ENCODE assay signal across 20 mouse cellular contexts in genomic region chr1:159865696-159866095, GRCm38 (mm10).
DNase-seq lines count a peak whose midpoint lies in the region; ATAC-seq lines count a peak whose summit lies in the region.
"Had no signal": no experiment of that assay in that cellular context is flagged by ENCODE, and none has a peak within 500 bp of the region (broad histone marks: within the 10 kb centered on the region; RNA-seq: fewer than 3 reads in every experiment).

No protein-coding gene starts in this region.

- H3K4me3 ChIP-seq in hindbrain, embryonic 11.5 days (ENCODE audit: low read depth, low read length) = no peak overlapping the region
- no peak overlapping the region for H3K4me3 ChIP-seq in hindbrain, embryonic 16.5 days (ENCODE audit: low read length)
- H3K4me3 ChIP-seq: heart, adult 2 months; kidney, embryonic 15.5 days; limb, embryonic 15.5 days had no signal

- H3K4me1 ChIP-seq in hindbrain, embryonic 11.5 days (replicated peaks; ENCODE audit: control insufficient read depth, insufficient read depth, low read length) = no peaks in the 10 kb centered on the region
- no peaks in the 10 kb centered on the region for H3K4me1 ChIP-seq in hindbrain, embryonic 16.5 days (ENCODE audit: control insufficient read depth, insufficient read depth, low read depth, low read length)
- H3K4me1 ChIP-seq: kidney, embryonic 15.5 days; limb, embryonic 15.5 days had no signal

- H3K9me3 ChIP-seq in hindbrain, embryonic 11.5 days (ENCODE audit: control insufficient read depth, low read length) = no peaks in the 10 kb centered on the region
- no peaks in the 10 kb centered on the region for H3K9me3 ChIP-seq in hindbrain, embryonic 16.5 days (ENCODE audit: control insufficient read depth, low read length)
- H3K9me3 ChIP-seq: kidney, embryonic 15.5 days; limb, embryonic 15.5 days had no signal

- no peak overlapping the region for H3K27ac ChIP-seq in hindbrain, embryonic 11.5 days (ENCODE audit: low read depth, low read length)
- H3K27ac ChIP-seq in hindbrain, embryonic 16.5 days (ENCODE audit: low read depth, low read length) = no peak overlapping the region
- H3K27ac ChIP-seq: heart, adult 2 months; kidney, embryonic 15.5 days; limb, embryonic 15.5 days; liver, embryonic 14.5 days had no signal

- ATAC-seq in hindbrain, embryonic 11.5 days (ENCODE audit: low FRiP score) = no peak
- ATAC-seq in hindbrain, embryonic 16.5 days = no peak
- ATAC-seq: intestine, postnatal 0 days had no signal

- no peaks in the 10 kb centered on the region; the same call in 1 of the 2 replicates for H3K27me3 ChIP-seq in hindbrain, embryonic 11.5 days (ENCODE audit: control insufficient read depth, insufficient read depth, low read length)
- H3K27me3 ChIP-seq in hindbrain, embryonic 16.5 days (replicated peaks; ENCODE audit: control insufficient read depth, insufficient read depth, low read length) = no peaks in the 10 kb centered on the region
- H3K27me3 ChIP-seq: kidney, embryonic 15.5 days; limb, embryonic 15.5 days had no signal

- no peak overlapping the region for H3K4me2 ChIP-seq in hindbrain, embryonic 11.5 days (replicated peaks; ENCODE audit: low read depth, low read length)
- no peak overlapping the region for H3K4me2 ChIP-seq in hindbrain, embryonic 16.5 days (ENCODE audit: low read length)
- H3K4me2 ChIP-seq: kidney, embryonic 15.5 days; limb, embryonic 15.5 days; lung, embryonic 14.5 days had no signal

- H3K36me3 ChIP-seq in hindbrain, embryonic 11.5 days (ENCODE audit: control insufficient read depth, insufficient read depth, low read length) = no peaks in the 10 kb centered on the region
- H3K36me3 ChIP-seq in hindbrain, embryonic 16.5 days (ENCODE audit: control insufficient read depth, insufficient read depth, low read length) = no peaks in the 10 kb centered on the region
- H3K36me3 ChIP-seq: kidney, embryonic 15.5 days; limb, embryonic 15.5 days had no signal

- DNase-seq in cerebellum, postnatal 10 days = peak; percentile 44 to 65
- no peak for DNase-seq in cerebellum, adult 9-10 months
- DNase-seq in hindbrain, embryonic 11.5 days (ENCODE audit: low spot score) = peak; percentile 23
- peak; percentile 19 for DNase-seq in retina, embryonic 14.5 days (ENCODE audit: low spot score)
- no peak for DNase-seq in retina, postnatal 1 day
- DNase-seq in mesoderm, embryonic 11.5 days (ENCODE audit: low read depth, low spot score) = peak; percentile 48
- DNase-seq in heart, adult 8-10 months (ENCODE audit: low spot score) = no peak
- DNase-seq: adrenal gland, adult 2 months; cerebellum, adult 8-10 months; gastrocnemius, postnatal 36 days; heart, adult 2 months; kidney, postnatal 4 days; layer of hippocampus, adult 9-11 months; lung, embryonic 14.5 days; thymus, postnatal 14 days had no signal

- no peak overlapping the region for H3K9ac ChIP-seq in hindbrain, embryonic 11.5 days (ENCODE audit: low read depth, low read length)
- H3K9ac ChIP-seq in hindbrain, embryonic 16.5 days (ENCODE audit: low read depth, low read length) = no peak overlapping the region
- H3K9ac ChIP-seq: kidney, embryonic 15.5 days; limb, embryonic 15.5 days; liver, embryonic 14.5 days; lung, embryonic 14.5 days had no signal

- WGBS in hindbrain, embryonic 11.5 days = 43% methylated on average over 1 of the region's 1 CpGs
- 27% methylated on average over 1 of the region's 1 CpGs for WGBS in hindbrain, embryonic 16.5 days

Comparison
In these comparisons a context has a peak if more than half of its experiments do, and no peak if none do; other contexts are left out.
1. DNase-seq: peak in cerebellum, postnatal 10 days (2 of 2), hindbrain, embryonic 11.5 days (single experiment), retina, embryonic 14.5 days (single experiment) and mesoderm, embryonic 11.5 days (single experiment); none in cerebellum, adult 9-10 months (single experiment), retina, postnatal 1 day (single experiment) and heart, adult 8-10 months (single experiment).